Mouse (Mus musculus): ENCODE measurements around the gene Clba1. TPM values are rescaled to one million over a fixed set of nuclear protein-coding genes. Genes with fewer than 3 reads are reported as not detected.

Gene Clba1
- polyA plus RNA-seq, 1 experiment from 2014 or later, result 4.3 TPM

- H3K9ac ChIP-seq, result no peak overlapping the region
- TF ChIP-seq CTCF (IDR thresholded peaks at IDR 0.05; ENCODE audit: low read depth), result no peak
- ATAC-seq (ENCODE audit: insufficient read depth), result no peak
- no peak overlapping the region for H3K27ac ChIP-seq (ENCODE audit: low read depth)
- WGBS, result 77% methylated on average over 10 of the region's 10 CpGs
- H3K4me3 ChIP-seq (ENCODE audit: low read depth, low read length), result no peak overlapping the region
- H3K4me2 ChIP-seq, result no peak overlapping the region
- peaks cover 20% of the 10 kb centered on the region; the same call in 1 of the 2 replicates for H3K4me1 ChIP-seq (ENCODE audit: insufficient read depth)
- no peaks in the 10 kb centered on the region for H3K36me3 ChIP-seq (ENCODE audit: insufficient read depth)
- peaks cover 30% of the 10 kb centered on the region for H3K27me3 ChIP-seq (ENCODE audit: insufficient read depth, low read length)
- H3K9me3 ChIP-seq (ENCODE audit: low read depth, low read length), result no peaks in the 10 kb centered on the region
- DNase-seq, result no peak
These were observed 9.3 kb upstream of the Clba1 start for GRCm38 (mm10) chr12:112799237-112799970.

GRCm38 (mm10) chr12:112800476-112800875 lies 8.3 kb upstream of the Clba1 start:
- peaks cover 28% of the 10 kb centered on the region for H3K27me3 ChIP-seq (ENCODE audit: insufficient read depth, low read length)
- peaks cover 14% of the 10 kb centered on the region; the same call in 1 of the 2 replicates for H3K4me1 ChIP-seq (ENCODE audit: insufficient read depth)
- peak; percentile 90 for TF ChIP-seq CTCF (IDR thresholded peaks at IDR 0.05; ENCODE audit: low read depth)
- H3K9ac ChIP-seq, result no peak overlapping the region
- peak; percentile 12; the same call in 1 of the 2 replicates for ATAC-seq (ENCODE audit: insufficient read depth)
- no peak overlapping the region for H3K4me3 ChIP-seq (ENCODE audit: low read depth, low read length)
- H3K36me3 ChIP-seq (ENCODE audit: insufficient read depth), result no peaks in the 10 kb centered on the region
- peak; percentile 77 for DNase-seq
- no peak overlapping the region for H3K4me2 ChIP-seq
- H3K9me3 ChIP-seq (ENCODE audit: low read depth, low read length), result no peaks in the 10 kb centered on the region
- 9% methylated on average over 4 of the region's 4 CpGs for WGBS
- no peak overlapping the region for H3K27ac ChIP-seq (ENCODE audit: low read depth)

DNA sequence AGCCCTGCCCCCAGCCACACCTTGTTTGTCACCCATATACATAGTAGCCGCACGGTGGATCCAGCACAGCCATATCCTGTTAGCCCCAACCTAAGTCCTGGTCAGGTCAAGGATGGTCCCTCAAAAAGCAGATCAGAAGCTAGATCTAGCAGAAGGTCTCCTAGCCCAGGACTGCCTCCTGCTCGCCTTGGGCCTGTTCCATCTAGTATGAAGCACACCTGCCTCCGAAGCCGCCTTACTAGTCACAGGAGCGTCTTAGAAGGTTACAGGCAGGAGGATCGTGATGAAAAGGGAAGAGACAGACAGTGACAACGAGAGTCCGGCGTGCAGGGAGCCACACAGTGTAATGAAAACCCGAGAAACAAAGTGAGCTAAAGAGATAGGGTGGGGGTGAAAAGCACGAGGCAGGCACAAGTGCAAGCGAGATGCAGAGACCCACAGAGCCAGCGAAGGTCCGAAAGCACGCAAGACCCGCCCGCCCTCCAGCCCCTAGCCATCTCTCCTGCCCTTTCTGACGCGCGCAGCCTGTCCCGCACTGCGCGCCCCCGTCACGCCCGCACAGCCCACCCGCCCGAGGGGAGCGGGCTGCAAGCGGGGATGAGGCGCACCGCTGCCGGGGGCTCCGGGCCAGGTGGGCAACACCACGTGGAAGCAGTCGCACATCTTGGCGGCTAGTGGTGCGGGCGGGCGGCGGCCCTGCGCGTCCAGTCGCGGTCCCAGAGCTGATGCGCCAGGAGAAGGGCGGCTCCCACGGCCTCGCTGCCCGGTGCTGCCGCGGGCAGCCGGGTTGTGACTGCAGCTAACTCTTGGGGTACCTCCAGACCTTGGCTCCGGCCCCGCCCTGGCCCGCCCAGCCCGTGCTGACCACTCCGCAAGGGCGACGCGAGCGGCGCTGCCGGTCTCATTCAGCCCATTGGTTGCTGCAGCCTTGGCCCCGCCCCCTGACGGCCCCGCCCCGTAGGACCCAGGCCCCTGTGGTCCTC lies 6.6 kb upstream of the Clba1 start, which contains the start of gene Ahnak2:
Gene Ahnak2, minus strand, starts transcription at position 794 of the 983 bp plus-strand sequence.
- WGBS, result 3% methylated on average over 60 of the region's 69 CpGs
- H3K27me3 ChIP-seq (ENCODE audit: insufficient read depth, low read length), result peaks cover 23% of the 10 kb centered on the region

DNA sequence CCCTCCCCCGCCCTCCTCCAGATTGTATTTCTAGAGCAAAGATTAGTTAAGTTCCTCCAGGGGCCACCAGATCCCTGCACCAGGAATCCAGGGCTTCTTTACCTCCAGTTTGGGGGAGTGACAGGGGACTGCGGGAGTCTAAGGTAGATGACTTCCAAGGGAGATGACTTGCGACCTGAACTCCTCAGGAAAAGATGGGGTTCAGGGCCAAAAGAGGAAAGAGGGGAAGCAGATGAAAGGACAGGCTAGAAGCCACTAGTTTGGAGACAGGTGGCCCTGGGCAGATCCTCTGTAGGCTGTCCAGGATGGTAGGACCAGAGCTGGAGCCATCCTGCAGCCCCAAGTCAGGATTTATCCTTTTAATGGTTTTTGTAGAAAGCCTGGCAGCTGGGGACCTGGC lies 5.8 kb upstream of the Clba1 start:
- H3K9me3 ChIP-seq (ENCODE audit: low read depth, low read length), result no peaks in the 10 kb centered on the region
- H3K4me3 ChIP-seq (ENCODE audit: low read depth, low read length), result peak overlapping the region; percentile 48; the same call in 1 of the 2 replicates
- DNase-seq (no peak), ATAC-seq (ENCODE audit: insufficient read depth) (no peak)
- H3K27me3 ChIP-seq (ENCODE audit: insufficient read depth, low read length), result peaks cover 23% of the 10 kb centered on the region
- H3K9ac ChIP-seq, result no peak overlapping the region
- no peaks in the 10 kb centered on the region for H3K36me3 ChIP-seq (ENCODE audit: insufficient read depth)
- H3K4me1 ChIP-seq (ENCODE audit: insufficient read depth), result 0 out of 2 replicates have a peak, but pooled peaks cover 4% of the 10 kb centered on the region
- TF ChIP-seq CTCF (IDR thresholded peaks at IDR 0.05; ENCODE audit: low read depth), result no peak
- 26% methylated on average over 3 of the region's 3 CpGs for WGBS
- H3K4me2 ChIP-seq, result peak overlapping the region; percentile 100
- no peak overlapping the region for H3K27ac ChIP-seq (ENCODE audit: low read depth)

More for the DNA sequence above, 6.6 kb upstream of the Clba1 start, which contains the start of gene Ahnak2:
- ATAC-seq (ENCODE audit: insufficient read depth), result peak; percentile 55
- H3K36me3 ChIP-seq (ENCODE audit: insufficient read depth), result no peaks in the 10 kb centered on the region
- H3K27ac ChIP-seq (ENCODE audit: low read depth), result no peak within 1 kb of the TSS
- H3K4me3 ChIP-seq (ENCODE audit: low read depth, low read length), result peak within 1 kb of the TSS; percentile 48
- peak within 1 kb of the TSS; percentile 100 for H3K4me2 ChIP-seq
- TF ChIP-seq CTCF (IDR thresholded peaks at IDR 0.05; ENCODE audit: low read depth), result no peak
- H3K9ac ChIP-seq, result peak within 1 kb of the TSS; percentile 54
- peaks cover 8% of the 10 kb centered on the region; the same call in 1 of the 2 replicates for H3K4me1 ChIP-seq (ENCODE audit: insufficient read depth)
- H3K9me3 ChIP-seq (ENCODE audit: low read depth, low read length), result no peaks in the 10 kb centered on the region
- DNase-seq, result peak; percentile 74

DNA sequence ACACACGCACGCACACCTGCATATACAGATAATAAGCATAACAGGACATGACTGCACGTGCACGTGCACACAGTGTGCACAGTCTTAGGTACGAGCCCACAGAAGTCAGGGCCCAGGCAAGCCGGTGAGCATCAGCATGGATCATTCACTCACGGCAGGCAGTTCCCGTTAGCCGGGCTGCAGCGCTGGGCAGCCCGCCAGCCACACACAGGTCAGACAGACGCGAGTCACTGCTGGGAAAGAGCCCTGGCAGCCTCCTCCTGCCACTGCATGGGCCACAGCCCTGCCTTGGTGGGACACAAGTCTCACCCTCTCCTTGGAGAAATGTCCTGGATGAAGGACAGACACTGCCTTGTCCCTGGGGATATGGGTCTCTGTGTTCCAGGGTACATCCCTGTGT lies 4.7 kb upstream of the Clba1 start:
- WGBS, result 29% methylated on average over 13 of the region's 13 CpGs
- Histone ChIP-seq H3K9ac (no peak overlapping the region), H3K4me3 (ENCODE audit: low read depth, low read length) (no peak overlapping the region), H3K27me3 (ENCODE audit: insufficient read depth, low read length) (peaks cover 23% of the 10 kb centered on the region), H3K9me3 (ENCODE audit: low read depth, low read length) (no peaks in the 10 kb centered on the region), H3K36me3 (ENCODE audit: insufficient read depth) (no peaks in the 10 kb centered on the region), H3K4me2 (no peak overlapping the region), H3K27ac (ENCODE audit: low read depth) (no peak overlapping the region), H3K4me1 (ENCODE audit: insufficient read depth) (0 out of 2 replicates have a peak, but pooled peaks cover 4% of the 10 kb centered on the region)
- peak; percentile 47 for DNase-seq
- no peak for ATAC-seq (ENCODE audit: insufficient read depth)
- TF ChIP-seq CTCF (IDR thresholded peaks at IDR 0.05; ENCODE audit: low read depth), result no peak

GRCm38 (mm10) chr12:112806044-112806443 lies 2.7 kb upstream of the Clba1 start:
- TF ChIP-seq CTCF (IDR thresholded peaks at IDR 0.05; ENCODE audit: low read depth), result no peak
- H3K36me3 ChIP-seq (ENCODE audit: insufficient read depth), result no peaks in the 10 kb centered on the region
- WGBS, result 63% methylated on average over 6 of the region's 6 CpGs

More at GRCm38 (mm10) chr12:112806044-112806443, 2.7 kb upstream of the Clba1 start:
- Histone ChIP-seq H3K9me3 (ENCODE audit: low read depth, low read length) (no peaks in the 10 kb centered on the region), H3K27me3 (ENCODE audit: insufficient read depth, low read length) (peaks cover 18% of the 10 kb centered on the region), H3K4me1 (ENCODE audit: insufficient read depth) (0 out of 2 replicates have a peak, but pooled peaks cover 7% of the 10 kb centered on the region), H3K27ac (ENCODE audit: low read depth) (no peak overlapping the region), H3K4me2 (no peak overlapping the region), H3K9ac (no peak overlapping the region), H3K4me3 (ENCODE audit: low read depth, low read length) (no peak overlapping the region)
- no peak for DNase-seq
- no peak for ATAC-seq (ENCODE audit: insufficient read depth)

Data from lung, embryonic 14.5 days (tissue).